Mouse (Mus musculus): Measurements from ENCODE around the gene Nosip. TPM values are rescaled to one million over a fixed set of nuclear protein-coding genes. Genes with fewer than 3 reads are reported as not detected.
"Not testable (repeated sequence)": the region's sequence is repeated elsewhere in the genome, so short reads cannot be mapped to it uniquely, and the experiment has no call there.

Gene Nosip
- polyA plus RNA-seq, 1 experiment from 2014 or later: 75.0 TPM

DNA sequence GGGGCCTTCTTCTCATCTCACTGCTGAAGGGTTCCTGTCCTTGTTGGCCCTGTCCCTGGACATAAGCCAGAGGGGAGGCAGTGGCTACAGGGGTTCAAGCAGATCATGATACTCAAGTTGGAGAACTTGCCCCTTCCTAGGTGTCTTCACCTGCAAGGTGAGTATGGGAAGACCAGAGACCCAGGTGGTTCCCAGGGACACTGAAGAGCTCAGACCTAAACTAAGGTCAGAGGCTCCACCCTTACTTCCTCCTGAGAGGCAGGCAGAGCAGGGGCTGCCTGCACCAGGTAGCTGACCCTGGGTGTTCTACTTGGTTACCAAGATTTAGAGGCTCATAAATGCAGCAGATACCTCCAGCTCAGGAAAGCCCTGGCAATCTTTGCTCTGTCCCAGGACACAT, 59.7 kb downstream of the Nosip start:
- no peak overlapping the region for H3K4me3 ChIP-seq (ENCODE audit: low read length)
- H3K4me1 ChIP-seq (ENCODE audit: control insufficient read depth, insufficient read depth, low read length): peaks cover 27% of the 10 kb centered on the region
- H3K9ac ChIP-seq (ENCODE audit: low read depth, low read length): peak overlapping the region; percentile 99; the same call in 1 of the 2 replicates
- no peak overlapping the region; the same call in 1 of the 2 replicates for H3K27ac ChIP-seq (ENCODE audit: low read depth, low read length)
- H3K4me2 ChIP-seq (replicated peaks; ENCODE audit: low read depth, low read length): no peak overlapping the region
- no peaks in the 10 kb centered on the region for H3K9me3 ChIP-seq (ENCODE audit: control insufficient read depth, low read length)
- no peak for ATAC-seq (ENCODE audit: low FRiP score, low TSS enrichment)
- peaks cover 62% of the 10 kb centered on the region for H3K36me3 ChIP-seq (ENCODE audit: control insufficient read depth, insufficient read depth, low read length)
- H3K27me3 ChIP-seq (ENCODE audit: control insufficient read depth, insufficient read depth, low read length): no peaks in the 10 kb centered on the region

- Histone ChIP-seq H3K36me3 (ENCODE audit: control insufficient read depth, insufficient read depth, low read length) (peaks cover 69% of the 10 kb centered on the region), H3K9ac (ENCODE audit: low read depth, low read length) (peak overlapping the region; percentile 99), H3K4me2 (replicated peaks; ENCODE audit: low read depth, low read length) (peak overlapping the region; percentile 65), H3K27ac (ENCODE audit: low read depth, low read length) (no peak overlapping the region), H3K4me3 (ENCODE audit: low read length) (peak overlapping the region; percentile 99), H3K4me1 (ENCODE audit: control insufficient read depth, insufficient read depth, low read length) (peaks cover 30% of the 10 kb centered on the region), H3K27me3 (ENCODE audit: control insufficient read depth, insufficient read depth, low read length) (no peaks in the 10 kb centered on the region), H3K9me3 (ENCODE audit: control insufficient read depth, low read length) (no peaks in the 10 kb centered on the region)
- ATAC-seq (ENCODE audit: low FRiP score, low TSS enrichment): no peak
- 83% methylated on average over 15 of the region's 15 CpGs for WGBS
Measured at GRCm38 (mm10) chr7:45122561-45123185, 60.4 kb downstream of the Nosip start.

GRCm38 (mm10) chr7:45123186-45123570, 60.9 kb downstream of the Nosip start:
- ATAC-seq (ENCODE audit: low FRiP score, low TSS enrichment): no peak
- Histone ChIP-seq H3K27ac (ENCODE audit: low read depth, low read length) (peak overlapping the region; percentile 90), H3K9me3 (ENCODE audit: control insufficient read depth, low read length) (no peaks in the 10 kb centered on the region), H3K27me3 (ENCODE audit: control insufficient read depth, insufficient read depth, low read length) (no peaks in the 10 kb centered on the region), H3K4me2 (replicated peaks; ENCODE audit: low read depth, low read length) (peak overlapping the region; percentile 65), H3K36me3 (ENCODE audit: control insufficient read depth, insufficient read depth, low read length) (peaks cover 67% of the 10 kb centered on the region), H3K4me1 (ENCODE audit: control insufficient read depth, insufficient read depth, low read length) (peaks cover 30% of the 10 kb centered on the region), H3K9ac (ENCODE audit: low read depth, low read length) (peak overlapping the region; percentile 99), H3K4me3 (ENCODE audit: low read length) (peak overlapping the region; percentile 99)
- WGBS: 21% methylated on average over 12 of the region's 12 CpGs

DNA sequence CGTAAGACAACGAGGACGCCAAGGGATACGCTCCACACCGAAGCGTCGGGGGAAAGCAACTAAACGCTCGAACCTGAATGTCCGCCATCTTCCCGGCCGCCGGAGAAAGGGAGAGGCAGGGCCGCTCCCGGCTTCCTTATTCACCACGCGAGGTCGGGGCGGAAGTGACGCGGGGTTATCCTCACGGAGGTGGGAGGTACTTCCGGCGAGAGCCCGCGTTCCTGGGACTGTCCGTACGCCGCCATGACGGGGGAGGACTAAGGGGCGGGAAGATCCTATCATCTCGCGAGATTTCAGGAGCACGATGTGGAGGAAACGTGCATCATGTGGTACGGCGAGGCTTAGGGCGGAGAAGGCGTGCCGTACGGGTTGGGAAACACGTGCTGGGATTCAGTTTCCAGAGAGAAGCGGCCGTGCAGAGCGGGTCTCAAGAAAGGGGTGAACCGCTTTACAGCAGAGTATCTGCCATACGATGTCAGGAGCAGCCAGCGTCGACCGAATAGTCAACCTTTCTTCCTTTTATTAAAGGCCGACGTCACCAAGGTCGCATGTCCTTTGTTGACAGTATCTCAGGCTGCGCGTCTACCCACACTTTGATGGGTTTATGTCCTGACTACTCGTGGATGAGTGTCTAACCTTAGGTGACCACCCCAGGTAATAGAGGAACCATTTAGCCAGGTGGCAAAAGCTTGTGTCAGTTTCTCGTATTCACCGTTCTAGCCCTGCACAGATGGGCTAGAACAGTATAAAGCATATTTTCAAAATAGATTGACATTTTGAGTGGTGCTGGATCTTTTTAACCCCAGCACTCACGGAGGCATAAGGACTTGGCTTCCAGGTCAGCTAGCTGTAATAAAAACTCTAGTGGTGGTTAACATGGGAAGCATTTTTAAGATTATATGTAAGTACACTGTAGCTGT, 62.3 kb downstream of the Nosip start, which contains the start of gene Rps11:
Gene Rps11 (minus strand): TSS at position 216 of the 920 bp plus-strand sequence.
- peak; percentile 81 for ATAC-seq (ENCODE audit: low FRiP score, low TSS enrichment)
- Histone ChIP-seq H3K4me2 (replicated peaks; ENCODE audit: low read depth, low read length) (peak within 1 kb of the TSS; percentile 65), H3K27me3 (ENCODE audit: control insufficient read depth, insufficient read depth, low read length) (no peaks in the 10 kb centered on the region), H3K9me3 (ENCODE audit: control insufficient read depth, low read length) (no peaks in the 10 kb centered on the region), H3K4me1 (ENCODE audit: control insufficient read depth, insufficient read depth, low read length) (peaks cover 32% of the 10 kb centered on the region), H3K9ac (ENCODE audit: low read depth, low read length) (peak within 1 kb of the TSS; percentile 99), H3K36me3 (ENCODE audit: control insufficient read depth, insufficient read depth, low read length) (peaks cover 65% of the 10 kb centered on the region), H3K4me3 (ENCODE audit: low read length) (peak within 1 kb of the TSS; percentile 99), H3K27ac (ENCODE audit: low read depth, low read length) (peak within 1 kb of the TSS; percentile 90)
- WGBS: under 1% methylated on average over 59 of the region's 59 CpGs

GRCm38 (mm10) chr7:45125144-45125600, 62.9 kb downstream of the Nosip start:
- no peaks in the 10 kb centered on the region for H3K27me3 ChIP-seq (ENCODE audit: control insufficient read depth, insufficient read depth, low read length)
- peaks cover 58% of the 10 kb centered on the region for H3K36me3 ChIP-seq (ENCODE audit: control insufficient read depth, insufficient read depth, low read length)
- H3K9me3 ChIP-seq (ENCODE audit: control insufficient read depth, low read length): no peaks in the 10 kb centered on the region
- peak overlapping the region; percentile 38; the same call in 1 of the 2 replicates for H3K4me2 ChIP-seq (replicated peaks; ENCODE audit: low read depth, low read length)
- ATAC-seq (ENCODE audit: low FRiP score, low TSS enrichment): no peak
- peak overlapping the region; percentile 88 for H3K27ac ChIP-seq (ENCODE audit: low read depth, low read length)
- 13% methylated on average over 7 of the region's 7 CpGs for WGBS
- H3K4me1 ChIP-seq (ENCODE audit: control insufficient read depth, insufficient read depth, low read length): peaks cover 37% of the 10 kb centered on the region
- peak overlapping the region; percentile 99; the same call in 1 of the 2 replicates for H3K4me3 ChIP-seq (ENCODE audit: low read length)
- no peak overlapping the region; the same call in 1 of the 2 replicates for H3K9ac ChIP-seq (ENCODE audit: low read depth, low read length)

DNA sequence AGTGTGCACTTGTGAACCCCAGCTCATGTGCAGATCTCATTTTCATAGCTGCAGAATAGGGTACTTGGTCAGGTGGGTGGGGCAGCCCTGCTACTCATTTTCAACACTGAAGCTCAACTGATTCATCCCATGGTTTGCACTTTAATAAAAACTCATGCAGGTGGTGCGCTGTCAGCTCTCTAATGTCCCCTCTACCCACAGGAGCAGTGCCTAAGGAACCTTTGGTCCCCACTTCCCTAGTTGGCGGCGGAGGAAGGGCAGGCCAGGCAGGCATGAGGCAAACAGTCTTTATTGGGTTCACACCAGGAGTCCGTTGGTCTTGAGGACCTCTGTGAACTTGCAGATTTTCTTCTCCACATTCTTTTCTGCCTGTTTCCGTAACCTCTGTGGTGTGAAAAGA, 63.4 kb downstream of the Nosip start:
- Histone ChIP-seq H3K4me2 (replicated peaks; ENCODE audit: low read depth, low read length) (peak overlapping the region; percentile 19; the same call in 1 of the 2 replicates), H3K4me1 (ENCODE audit: control insufficient read depth, insufficient read depth, low read length) (peaks cover 37% of the 10 kb centered on the region)
- ATAC-seq (ENCODE audit: low FRiP score, low TSS enrichment): not testable (repeated sequence)

DNA sequence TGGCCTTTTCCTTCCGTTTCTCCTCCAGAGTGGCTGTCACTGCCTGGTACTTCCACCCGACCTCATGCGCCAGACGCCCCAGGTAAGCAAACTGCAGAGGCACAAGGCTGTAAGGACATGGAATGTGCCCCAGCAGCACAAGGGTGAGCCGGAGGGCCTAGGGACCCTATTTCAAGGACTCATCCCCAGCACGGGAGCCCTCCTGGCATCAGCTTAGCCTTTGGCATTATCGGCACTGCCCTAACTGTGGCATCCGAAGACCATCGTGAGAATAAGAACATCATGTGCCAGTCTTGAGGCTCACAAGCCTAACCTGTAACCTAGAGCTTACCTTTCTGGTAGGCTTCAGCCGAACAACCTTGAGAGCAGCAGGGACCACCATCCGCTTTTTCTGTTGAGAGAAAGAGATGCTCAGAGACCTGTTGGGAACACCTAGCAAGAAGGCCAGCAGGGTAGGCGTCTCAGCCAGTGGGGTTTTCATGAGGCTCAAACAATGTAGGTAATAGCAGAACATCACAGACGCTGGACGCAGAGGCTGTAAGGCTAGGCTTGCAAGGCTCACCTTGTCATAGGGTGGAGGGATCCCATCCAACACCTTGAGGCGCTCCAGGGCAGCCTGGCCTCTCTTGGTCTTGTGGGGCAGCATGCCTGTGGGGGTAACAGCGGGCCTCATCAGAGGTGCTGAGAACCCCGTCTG, 64.1 kb downstream of the Nosip start:
- Histone ChIP-seq H3K4me1 (ENCODE audit: control insufficient read depth, insufficient read depth, low read length) (peaks cover 37% of the 10 kb centered on the region), H3K27ac (ENCODE audit: low read depth, low read length) (peak overlapping the region; percentile 95), H3K9ac (ENCODE audit: low read depth, low read length) (peak overlapping the region; percentile 100), H3K36me3 (ENCODE audit: control insufficient read depth, insufficient read depth, low read length) (peaks cover 47% of the 10 kb centered on the region), H3K4me3 (ENCODE audit: low read length) (peak overlapping the region; percentile 99), H3K27me3 (ENCODE audit: control insufficient read depth, insufficient read depth, low read length) (no peaks in the 10 kb centered on the region), H3K4me2 (replicated peaks; ENCODE audit: low read depth, low read length) (peak overlapping the region; percentile 94), H3K9me3 (ENCODE audit: control insufficient read depth, low read length) (no peaks in the 10 kb centered on the region)
- WGBS: 77% methylated on average over 17 of the region's 17 CpGs
- no peak for ATAC-seq (ENCODE audit: low FRiP score, low TSS enrichment)

More for the DNA sequence above, 63.4 kb downstream of the Nosip start:
- not testable (repeated sequence) for H3K4me3 ChIP-seq (ENCODE audit: low read length); H3K9me3 ChIP-seq (ENCODE audit: control insufficient read depth, low read length); H3K9ac ChIP-seq (ENCODE audit: low read depth, low read length); H3K27me3 ChIP-seq (ENCODE audit: control insufficient read depth, insufficient read depth, low read length)
- Histone ChIP-seq H3K36me3 (ENCODE audit: control insufficient read depth, insufficient read depth, low read length) (peaks cover 53% of the 10 kb centered on the region), H3K27ac (ENCODE audit: low read depth, low read length) (peak overlapping the region; percentile 88; the same call in 1 of the 2 replicates)
- WGBS: 68% methylated on average over 5 of the region's 5 CpGs

GRCm38 (mm10) chr7:45126844-45127699, 64.8 kb downstream of the Nosip start:
- Histone ChIP-seq H3K9me3 (ENCODE audit: control insufficient read depth, low read length) (no peaks in the 10 kb centered on the region), H3K9ac (ENCODE audit: low read depth, low read length) (peak overlapping the region; percentile 100), H3K36me3 (ENCODE audit: control insufficient read depth, insufficient read depth, low read length) (peaks cover 39% of the 10 kb centered on the region), H3K4me1 (ENCODE audit: control insufficient read depth, insufficient read depth, low read length) (peaks cover 35% of the 10 kb centered on the region), H3K27me3 (ENCODE audit: control insufficient read depth, insufficient read depth, low read length) (no peaks in the 10 kb centered on the region), H3K4me3 (ENCODE audit: low read length) (peak overlapping the region; percentile 99), H3K4me2 (replicated peaks; ENCODE audit: low read depth, low read length) (peak overlapping the region; percentile 94), H3K27ac (ENCODE audit: low read depth, low read length) (peak overlapping the region; percentile 95)
- WGBS: 39% methylated on average over 21 of the region's 21 CpGs
- ATAC-seq (ENCODE audit: low FRiP score, low TSS enrichment): no peak
